Mouse (Mus musculus) lung, postnatal 0 days (tissue): ENCODE data around the gene Dcaf6.
"Not testable (repeated sequence)": the region's sequence is repeated elsewhere in the genome, so short reads cannot be mapped to it uniquely, and the experiment has no call there.

Experiments
- CTCF ChIP-seq: IDR thresholded peaks from 2 replicates; pipeline ENCODE4 v1.5.1; 2016; ENCODE audit warnings: antibody characterized with exemption, mild to moderate bottlenecking
- EP300 ChIP-seq: IDR thresholded peaks from 2 replicates; pipeline ENCODE4 v1.6.1; 2016; ENCODE audit warnings: antibody characterized with exemption, mild to moderate bottlenecking, control low read depth

GRCm38 (mm10) chr1:165328384-165329289 lies 131.6 kb downstream of the Dcaf6 start:
- TF ChIP-seq CTCF, EP300: not testable (repeated sequence)
